Mouse (Mus musculus): ENCODE measurements around the gene Nod2. TPM values are rescaled to one million over a fixed set of nuclear protein-coding genes. Genes with fewer than 3 reads are reported as not detected.
A peak's percentile ranks its signal among the peaks of the same experiment; 100 is the strongest.

Gene Nod2
- polyA plus RNA-seq, 1 experiment from 2014 or later = 0.19 TPM

- H3K9ac ChIP-seq (ENCODE audit: low read depth, low read length) = no peak overlapping the region
- H3K9me3 ChIP-seq (ENCODE audit: control insufficient read depth, low read length) = no peaks in the 10 kb centered on the region
- no peaks in the 10 kb centered on the region for H3K36me3 ChIP-seq (ENCODE audit: control insufficient read depth, insufficient read depth, low read length)
- H3K27ac ChIP-seq (replicated peaks; ENCODE audit: low read depth, low read length) = no peak overlapping the region
- no peak overlapping the region for H3K4me2 ChIP-seq (ENCODE audit: low read depth, low read length)
- ATAC-seq (ENCODE audit: low read depth) (no peak), DNase-seq (ENCODE audit: low spot score) (no peak)
- no peaks in the 10 kb centered on the region for H3K27me3 ChIP-seq (replicated peaks; ENCODE audit: control insufficient read depth, insufficient read depth, low read length)
- 81% methylated on average over 6 of the region's 6 CpGs for WGBS
- H3K4me1 ChIP-seq (ENCODE audit: control insufficient read depth, insufficient read depth, low read length) = peaks cover 5% of the 10 kb centered on the region; the same call in 1 of the 2 replicates
- no peak overlapping the region for H3K4me3 ChIP-seq (ENCODE audit: low read depth, low read length)
Measured at GRCm38 (mm10) chr8:88689891-88690290, 42.8 kb downstream of the Nod2 start.

- Histone ChIP-seq H3K36me3 (ENCODE audit: control insufficient read depth, insufficient read depth, low read length) (no peaks in the 10 kb centered on the region), H3K4me3 (ENCODE audit: low read depth, low read length) (no peak overlapping the region), H3K4me2 (ENCODE audit: low read depth, low read length) (no peak overlapping the region), H3K9ac (ENCODE audit: low read depth, low read length) (no peak overlapping the region), H3K9me3 (ENCODE audit: control insufficient read depth, low read length) (no peaks in the 10 kb centered on the region), H3K27ac (replicated peaks; ENCODE audit: low read depth, low read length) (no peak overlapping the region), H3K4me1 (ENCODE audit: control insufficient read depth, insufficient read depth, low read length) (peaks cover 5% of the 10 kb centered on the region; the same call in 1 of the 2 replicates), H3K27me3 (replicated peaks; ENCODE audit: control insufficient read depth, insufficient read depth, low read length) (no peaks in the 10 kb centered on the region)
- no peak for DNase-seq (ENCODE audit: low spot score)
- 30% methylated on average over 4 of the region's 4 CpGs for WGBS
- no peak for ATAC-seq (ENCODE audit: low read depth)
Measured at GRCm38 (mm10) chr8:88691342-88691948, 44.3 kb downstream of the Nod2 start.

- ATAC-seq (ENCODE audit: low read depth) (no peak), DNase-seq (ENCODE audit: low spot score) (no peak)
- Histone ChIP-seq H3K36me3 (ENCODE audit: control insufficient read depth, insufficient read depth, low read length) (no peaks in the 10 kb centered on the region), H3K27me3 (replicated peaks; ENCODE audit: control insufficient read depth, insufficient read depth, low read length) (no peaks in the 10 kb centered on the region), H3K4me1 (ENCODE audit: control insufficient read depth, insufficient read depth, low read length) (peaks cover 5% of the 10 kb centered on the region; the same call in 1 of the 2 replicates), H3K4me2 (ENCODE audit: low read depth, low read length) (no peak overlapping the region), H3K9ac (ENCODE audit: low read depth, low read length) (no peak overlapping the region), H3K4me3 (ENCODE audit: low read depth, low read length) (no peak overlapping the region), H3K27ac (replicated peaks; ENCODE audit: low read depth, low read length) (no peak overlapping the region), H3K9me3 (ENCODE audit: control insufficient read depth, low read length) (no peaks in the 10 kb centered on the region)
- 23% methylated on average over 7 of the region's 7 CpGs for WGBS
Measured at GRCm38 (mm10) chr8:88691961-88692360, 44.8 kb downstream of the Nod2 start.

- ATAC-seq (ENCODE audit: low read depth) (no peak), DNase-seq (ENCODE audit: low spot score) (peak; percentile 17)
- Histone ChIP-seq H3K4me2 (ENCODE audit: low read depth, low read length) (no peak overlapping the region), H3K27ac (replicated peaks; ENCODE audit: low read depth, low read length) (no peak overlapping the region), H3K36me3 (ENCODE audit: control insufficient read depth, insufficient read depth, low read length) (no peaks in the 10 kb centered on the region), H3K27me3 (replicated peaks; ENCODE audit: control insufficient read depth, insufficient read depth, low read length) (no peaks in the 10 kb centered on the region), H3K4me1 (ENCODE audit: control insufficient read depth, insufficient read depth, low read length) (peaks cover 9% of the 10 kb centered on the region), H3K9ac (ENCODE audit: low read depth, low read length) (no peak overlapping the region), H3K9me3 (ENCODE audit: control insufficient read depth, low read length) (no peaks in the 10 kb centered on the region), H3K4me3 (ENCODE audit: low read depth, low read length) (no peak overlapping the region)
- WGBS = 75% methylated on average over 6 of the region's 6 CpGs
Measured at GRCm38 (mm10) chr8:88692866-88693265, 45.8 kb downstream of the Nod2 start.

GRCm38 (mm10) chr8:88693376-88693775 is 46.3 kb downstream of the Nod2 start:
- H3K27ac ChIP-seq (replicated peaks; ENCODE audit: low read depth, low read length) = no peak overlapping the region
- no peak overlapping the region for H3K9ac ChIP-seq (ENCODE audit: low read depth, low read length)
- H3K27me3 ChIP-seq (replicated peaks; ENCODE audit: control insufficient read depth, insufficient read depth, low read length) = no peaks in the 10 kb centered on the region
- DNase-seq (ENCODE audit: low spot score) (no peak), ATAC-seq (ENCODE audit: low read depth) (no peak)
- H3K36me3 ChIP-seq (ENCODE audit: control insufficient read depth, insufficient read depth, low read length) = no peaks in the 10 kb centered on the region
- H3K4me3 ChIP-seq (ENCODE audit: low read depth, low read length) = no peak overlapping the region
- H3K9me3 ChIP-seq (ENCODE audit: control insufficient read depth, low read length) = no peaks in the 10 kb centered on the region
- H3K4me2 ChIP-seq (ENCODE audit: low read depth, low read length) = no peak overlapping the region
- WGBS = 50% methylated on average over 4 of the region's 4 CpGs
- H3K4me1 ChIP-seq (ENCODE audit: control insufficient read depth, insufficient read depth, low read length) = peaks cover 11% of the 10 kb centered on the region

- Histone ChIP-seq H3K27ac (replicated peaks; ENCODE audit: low read depth, low read length) (no peak overlapping the region), H3K27me3 (replicated peaks; ENCODE audit: control insufficient read depth, insufficient read depth, low read length) (no peaks in the 10 kb centered on the region), H3K4me3 (ENCODE audit: low read depth, low read length) (no peak overlapping the region), H3K4me2 (ENCODE audit: low read depth, low read length) (no peak overlapping the region), H3K4me1 (ENCODE audit: control insufficient read depth, insufficient read depth, low read length) (peaks cover 11% of the 10 kb centered on the region), H3K9me3 (ENCODE audit: control insufficient read depth, low read length) (no peaks in the 10 kb centered on the region), H3K9ac (ENCODE audit: low read depth, low read length) (no peak overlapping the region), H3K36me3 (ENCODE audit: control insufficient read depth, insufficient read depth, low read length) (no peaks in the 10 kb centered on the region)
- ATAC-seq (ENCODE audit: low read depth) (no peak), DNase-seq (ENCODE audit: low spot score) (no peak)
- WGBS = 61% methylated on average over 7 of the region's 7 CpGs
Measured at GRCm38 (mm10) chr8:88694291-88694690, 47.2 kb downstream of the Nod2 start.

GRCm38 (mm10) chr8:88696228-88696627 is 49.1 kb downstream of the Nod2 start:
- H3K9me3 ChIP-seq (ENCODE audit: control insufficient read depth, low read length) = no peaks in the 10 kb centered on the region
- peaks cover 10% of the 10 kb centered on the region for H3K4me1 ChIP-seq (ENCODE audit: control insufficient read depth, insufficient read depth, low read length)
- ATAC-seq (ENCODE audit: low read depth) (no peak), DNase-seq (ENCODE audit: low spot score) (peak; percentile 13)
- H3K4me3 ChIP-seq (ENCODE audit: low read depth, low read length) = peak overlapping the region; percentile 92
- no peak overlapping the region for H3K27ac ChIP-seq (replicated peaks; ENCODE audit: low read depth, low read length)
- WGBS = 19% methylated on average over 7 of the region's 7 CpGs
- peak overlapping the region; percentile 20; the same call in 1 of the 2 replicates for H3K9ac ChIP-seq (ENCODE audit: low read depth, low read length)
- no peaks in the 10 kb centered on the region for H3K27me3 ChIP-seq (replicated peaks; ENCODE audit: control insufficient read depth, insufficient read depth, low read length)
- no peaks in the 10 kb centered on the region for H3K36me3 ChIP-seq (ENCODE audit: control insufficient read depth, insufficient read depth, low read length)
- peak overlapping the region; percentile 79 for H3K4me2 ChIP-seq (ENCODE audit: low read depth, low read length)

- H3K4me2 ChIP-seq (ENCODE audit: low read depth, low read length) = peak within 1 kb of the TSS; percentile 79
- DNase-seq (ENCODE audit: low spot score) (peak; percentile 100), ATAC-seq (ENCODE audit: low read depth) (peak; percentile 100)
- under 1% methylated on average over 38 of the region's 80 CpGs for WGBS
- no peaks in the 10 kb centered on the region for H3K9me3 ChIP-seq (ENCODE audit: control insufficient read depth, low read length)
- peaks cover 6% of the 10 kb centered on the region for H3K4me1 ChIP-seq (ENCODE audit: control insufficient read depth, insufficient read depth, low read length)
- H3K27ac ChIP-seq (replicated peaks; ENCODE audit: low read depth, low read length) = peak within 1 kb of the TSS; percentile 61
- H3K27me3 ChIP-seq (replicated peaks; ENCODE audit: control insufficient read depth, insufficient read depth, low read length) = no peaks in the 10 kb centered on the region
- H3K4me3 ChIP-seq (ENCODE audit: low read depth, low read length) = peak within 1 kb of the TSS; percentile 92
- H3K9ac ChIP-seq (ENCODE audit: low read depth, low read length) = peak within 1 kb of the TSS; percentile 90
- no peaks in the 10 kb centered on the region for H3K36me3 ChIP-seq (ENCODE audit: control insufficient read depth, insufficient read depth, low read length)
Measured at GRCm38 (mm10) chr8:88696721-88697641, 49.9 kb downstream of the Nod2 start, which contains the start of gene Cyld. Gene Cyld, plus strand, starts transcription at chr8:88697028.
